Mouse (Mus musculus) frontal cortex, postnatal 10 days (tissue): ENCODE measurements at regions not wholly inside any gene's neighbourhood (a gene's known extent, or its start where the extent isn't known, plus 50 kb on each side); places are given as distances from the start of the nearest gene placed in this dataset.
A peak's percentile ranks its signal among the peaks of the same experiment; 100 is the strongest.

ENCODE experiments used
- DNase-seq, 2 experiments: peaks; one replicate each; pipeline ENCODE4 v3.0.0; 2022; ENCODE audit warnings: low spot score in 2 of 2, mixed read lengths in 1 of 2

DNA sequence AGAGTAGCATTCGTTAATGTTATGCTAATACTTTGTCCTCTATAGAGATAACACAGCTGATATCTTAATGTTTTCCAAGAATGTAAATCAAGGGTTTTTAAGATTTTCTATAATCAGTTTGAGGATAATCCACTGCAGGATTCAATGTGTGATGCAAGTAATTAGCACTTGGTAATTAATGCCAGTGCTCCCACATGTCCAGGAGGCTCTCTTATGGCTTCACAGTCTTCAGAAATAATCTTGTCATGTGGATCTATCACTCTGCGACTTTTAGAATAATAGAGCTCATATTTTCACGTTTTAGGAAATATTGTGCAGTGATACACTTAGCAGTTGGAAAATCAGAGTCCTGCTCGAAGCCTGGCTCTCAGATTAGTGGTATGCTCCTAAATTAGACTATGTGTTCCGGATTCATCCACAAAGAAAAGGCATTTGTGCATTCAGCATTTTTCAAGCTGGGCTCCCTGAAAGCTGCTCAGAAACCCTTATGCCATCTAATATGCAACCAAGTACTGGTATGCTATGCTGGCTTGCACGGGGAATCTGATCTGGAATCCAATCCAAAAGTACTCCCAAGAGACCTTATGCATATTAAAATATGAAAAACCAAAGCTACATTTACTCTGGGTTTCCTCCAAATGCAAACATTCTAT lies 1302.8 kb upstream of the Tyrp1 start:
- DNase-seq, result peak; percentile 3 to 7

DNA sequence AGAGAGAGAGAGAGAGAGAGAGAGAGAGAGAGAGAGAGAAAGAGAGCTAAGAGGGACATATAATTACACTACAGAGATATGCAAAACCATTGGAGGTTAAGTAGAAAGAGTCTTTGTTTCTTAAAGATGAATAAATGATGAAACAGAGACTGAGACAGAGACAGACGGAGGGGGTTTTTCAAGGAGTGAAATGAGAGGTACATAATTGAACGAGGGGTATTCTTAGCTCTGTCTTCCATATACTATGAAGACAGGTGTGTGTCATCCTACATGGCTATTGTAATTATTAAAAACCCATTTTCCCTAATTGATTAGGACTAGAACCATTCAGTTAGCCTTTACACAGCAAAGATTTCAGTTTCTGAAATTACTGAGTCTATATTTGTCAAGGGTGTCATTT lies 1302.2 kb upstream of the Tyrp1 start:
- DNase-seq, result no peak

DNA sequence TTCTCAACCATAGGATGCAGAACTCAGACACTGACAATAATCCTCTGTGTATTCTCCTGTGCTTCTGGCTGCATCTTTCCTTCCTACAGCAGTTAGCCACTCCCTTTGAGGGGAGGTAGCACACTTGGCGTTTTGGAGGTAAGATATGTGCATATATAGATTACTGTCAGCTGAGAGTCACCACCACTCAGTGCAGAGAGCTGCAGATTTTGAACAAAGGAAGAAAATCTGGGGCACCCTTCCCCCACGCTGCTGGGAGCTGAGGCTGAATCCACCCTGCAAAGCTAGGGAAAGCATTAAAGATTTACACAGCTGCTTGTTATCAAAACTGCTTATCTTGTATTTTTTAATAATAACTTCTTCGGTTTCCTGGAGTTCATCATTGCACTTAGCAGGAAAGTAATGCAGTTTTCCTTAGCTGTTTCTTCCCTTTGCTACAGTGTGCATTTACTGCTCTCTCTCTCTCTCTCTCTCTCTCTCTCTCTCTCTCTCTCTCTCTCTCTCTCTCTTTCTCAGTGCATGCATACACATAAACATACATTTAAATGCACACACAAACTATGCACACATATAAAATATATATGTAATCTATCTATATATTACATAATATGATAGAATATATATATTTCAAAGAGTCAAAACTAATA lies 1301.4 kb upstream of the Tyrp1 start:
- DNase-seq, result peak; percentile 26 to 28

DNA sequence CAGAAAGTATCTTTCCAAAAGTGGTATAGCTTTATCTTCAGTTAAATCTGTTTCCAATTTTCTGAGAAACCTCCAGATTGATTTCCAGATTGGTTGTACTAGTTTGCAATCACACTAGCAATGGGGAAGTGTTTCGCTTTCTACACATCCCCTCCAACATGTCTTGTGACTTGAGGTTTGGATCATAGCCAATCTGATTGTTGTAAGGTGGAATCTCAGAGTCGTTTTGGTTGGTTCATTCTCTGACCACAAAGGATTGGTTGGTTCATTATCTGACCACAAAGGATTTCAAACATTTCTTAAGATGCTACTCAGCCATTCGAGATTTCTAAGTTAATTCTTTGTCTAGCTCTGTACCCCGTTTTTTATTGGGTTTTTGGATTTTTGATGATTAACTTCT lies 1288.5 kb upstream of the Tyrp1 start:
- no peak for DNase-seq
